Mouse (Mus musculus) layer of hippocampus, postnatal 14 days (tissue): ENCODE data around the gene Slc25a54. TPM values are rescaled to one million over a fixed set of nuclear protein-coding genes. Genes with fewer than 3 reads are reported as not detected.

Source experiments
- DNase-seq, 2 experiments: peaks; one replicate each; pipeline ENCODE4 v3.0.0; 2021 to 2022; ENCODE audit warnings: low spot score in 2 of 2, mixed read lengths in 1 of 2
- long read RNA-seq, 2 experiments: library from polyadenylated mRNA; stranded (forward); transcript quantifications; one replicate each; pipeline ENCODE4 v2.0.0; 2021
- total RNA-seq, 2 experiments: library from RNA; stranded (reverse); gene quantifications; 2 replicates each; pipeline ENCODE4 v1.2.3; 2021

Gene Slc25a54
- not detected for total RNA-seq
- long read RNA-seq, experiment 1: 0 reads
- long read RNA-seq, experiment 2: 0 reads

GRCm38 (mm10) chr3:109080169-109080568, at the start of gene Slc25a54:
TSS of gene Slc25a54 (plus strand) at chr3:109080469.
- no peak for DNase-seq

DNA sequence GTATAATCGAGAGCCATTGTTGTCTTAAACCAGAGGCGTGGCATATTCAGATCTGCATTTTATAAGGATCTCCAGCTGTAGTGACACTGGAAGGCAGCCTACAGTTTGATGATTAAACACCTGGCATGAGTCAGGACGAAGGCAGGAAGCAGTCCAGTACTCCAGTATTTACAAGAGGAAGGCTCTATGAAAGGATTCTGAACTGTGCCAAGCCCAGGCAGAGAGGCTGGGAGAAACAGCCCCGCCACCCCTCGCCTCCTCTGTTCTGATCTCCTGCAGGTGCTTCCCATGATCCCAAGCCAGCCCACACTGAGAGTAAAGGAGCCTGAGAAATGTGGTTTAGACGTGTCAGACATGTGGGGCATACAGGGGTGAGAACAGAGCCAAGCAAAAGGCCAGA, 49.5 kb upstream of the Slc25a54 start:
- DNase-seq: no peak

GRCm38 (mm10) chr3:109031626-109032025, 48.6 kb upstream of the Slc25a54 start:
- no peak for DNase-seq

GRCm38 (mm10) chr3:109032306-109032705, 48.0 kb upstream of the Slc25a54 start:
- no peak for DNase-seq

- DNase-seq: no peak
These were observed 45.9 kb upstream of the Slc25a54 start for GRCm38 (mm10) chr3:109034411-109034810.

DNA sequence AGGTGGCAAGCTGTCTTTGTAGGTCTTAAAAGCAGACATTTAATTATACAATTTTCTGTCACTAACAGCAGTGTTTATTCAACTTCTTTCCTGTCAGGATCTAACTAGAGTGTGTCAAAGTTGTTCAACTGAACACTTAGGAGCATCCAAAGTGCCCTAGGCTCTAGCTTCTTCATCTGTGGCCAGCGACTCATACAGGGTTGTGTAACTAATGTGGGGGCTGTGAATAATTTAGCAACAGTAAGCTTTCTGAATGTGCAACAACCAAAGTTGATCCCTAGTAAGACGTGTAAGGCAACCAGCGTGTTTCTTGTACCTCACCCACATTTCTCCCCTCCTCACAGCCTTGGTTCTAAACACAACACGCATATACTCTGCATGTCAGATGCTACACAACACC, 39.4 kb upstream of the Slc25a54 start:
- DNase-seq: no peak

- DNase-seq: no peak
These were observed 36.9 kb upstream of the Slc25a54 start for GRCm38 (mm10) chr3:109043395-109043794.

DNA sequence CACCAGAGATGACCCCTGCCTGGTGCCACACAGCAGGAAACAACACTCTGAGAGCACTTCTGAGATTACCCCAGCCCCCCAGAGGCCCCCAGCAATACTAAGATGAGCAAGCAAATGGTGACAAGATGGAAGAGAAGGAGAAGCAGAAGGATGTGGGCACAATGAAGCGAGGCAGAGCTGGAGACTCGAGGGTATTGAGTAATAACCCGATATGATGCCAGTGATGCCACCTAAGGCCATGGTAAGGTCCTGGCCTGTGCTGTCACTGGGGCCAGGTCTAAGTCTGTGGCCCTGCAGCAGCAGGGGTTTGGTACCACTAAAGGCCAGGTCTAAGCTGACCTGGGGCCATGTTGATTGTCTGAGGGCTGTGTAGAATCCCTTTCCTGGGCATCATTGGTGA, 33.8 kb upstream of the Slc25a54 start:
- no peak for DNase-seq

DNA sequence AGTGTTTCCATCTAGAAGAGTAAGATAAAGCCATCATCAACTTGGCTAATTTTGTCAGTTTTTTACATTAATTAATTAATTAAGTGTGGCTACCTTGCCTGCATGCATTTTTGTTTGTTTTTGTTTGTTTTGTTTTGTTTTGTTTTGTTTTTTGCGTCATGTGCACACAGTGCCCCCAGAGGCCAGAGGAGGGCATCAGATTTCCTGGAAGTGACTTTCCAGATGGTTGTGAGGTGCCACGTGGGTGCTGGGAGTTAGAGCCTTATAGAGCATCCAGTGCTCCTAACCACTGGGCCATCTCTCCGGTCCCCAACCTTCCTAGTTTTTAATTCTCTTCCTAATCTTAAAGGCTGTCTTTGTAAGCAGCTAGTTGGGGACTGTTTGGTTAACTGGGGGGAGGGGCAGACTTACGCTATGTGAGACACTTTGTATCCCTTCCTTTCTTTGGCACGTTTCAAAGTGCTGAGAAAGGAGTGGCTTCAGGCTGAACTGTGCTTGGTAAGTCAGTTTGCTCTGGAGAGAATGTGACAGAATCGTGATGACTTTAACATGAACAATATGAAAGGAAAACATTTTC, 32.5 kb upstream of the Slc25a54 start:
- no peak for DNase-seq

GRCm38 (mm10) chr3:109051056-109051945, 29.0 kb upstream of the Slc25a54 start:
- no peak for DNase-seq

GRCm38 (mm10) chr3:109051946-109052331, 28.3 kb upstream of the Slc25a54 start:
- no peak for DNase-seq

- no peak for DNase-seq
These were observed 20.4 kb upstream of the Slc25a54 start for GRCm38 (mm10) chr3:109059903-109060302.

DNA sequence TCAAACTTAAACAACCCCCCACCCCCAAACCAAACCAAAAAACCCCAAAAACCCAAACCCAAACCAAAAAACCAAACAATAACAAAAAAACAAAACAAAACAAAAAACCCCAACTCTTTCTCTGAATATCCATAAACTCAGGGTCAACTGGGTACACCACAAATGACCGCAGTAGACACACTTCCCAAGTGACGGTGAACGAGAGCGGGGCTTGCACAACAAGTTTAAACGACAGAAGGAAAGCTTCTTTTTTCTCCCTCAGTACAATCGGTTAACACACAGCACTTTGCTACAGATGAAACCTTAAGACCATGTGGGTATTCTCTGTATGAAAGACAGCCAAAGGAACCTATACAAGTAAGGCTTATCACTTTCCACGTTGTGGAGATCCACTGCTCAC, 17.9 kb upstream of the Slc25a54 start:
- DNase-seq: no peak

GRCm38 (mm10) chr3:109062989-109063388, 17.3 kb upstream of the Slc25a54 start:
- peak in 1 of 2 experiments; percentile 59 for DNase-seq

DNA sequence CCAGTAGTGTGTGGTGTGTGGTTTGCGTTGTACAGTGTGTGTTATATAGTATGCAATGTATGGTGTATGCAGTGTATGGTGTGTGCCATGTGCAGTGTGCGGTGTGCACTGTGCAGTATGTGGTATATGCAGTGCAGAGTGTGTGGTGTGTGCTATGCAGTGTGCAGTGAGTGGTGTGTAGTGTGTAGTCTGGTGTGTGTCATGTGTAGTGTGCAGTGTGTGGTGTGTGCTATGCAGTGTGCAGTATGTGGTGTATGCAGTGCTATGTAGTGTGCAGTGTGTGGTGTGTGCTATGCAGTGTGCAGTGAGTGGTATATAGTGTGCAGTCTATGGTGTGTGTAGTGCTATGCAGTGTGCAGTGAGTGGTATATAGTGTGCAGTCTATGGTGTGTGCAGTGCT, 4.1 kb downstream of the Slc25a54 start:
- no peak for DNase-seq

GRCm38 (mm10) chr3:109088460-109088859, 8.2 kb downstream of the Slc25a54 start:
- DNase-seq: no peak

- DNase-seq: no peak
These were observed 24.4 kb downstream of the Slc25a54 start for GRCm38 (mm10) chr3:109104702-109105101.

- no peak for DNase-seq
These were observed 36.9 kb downstream of the Slc25a54 start for GRCm38 (mm10) chr3:109117136-109117535.

DNA sequence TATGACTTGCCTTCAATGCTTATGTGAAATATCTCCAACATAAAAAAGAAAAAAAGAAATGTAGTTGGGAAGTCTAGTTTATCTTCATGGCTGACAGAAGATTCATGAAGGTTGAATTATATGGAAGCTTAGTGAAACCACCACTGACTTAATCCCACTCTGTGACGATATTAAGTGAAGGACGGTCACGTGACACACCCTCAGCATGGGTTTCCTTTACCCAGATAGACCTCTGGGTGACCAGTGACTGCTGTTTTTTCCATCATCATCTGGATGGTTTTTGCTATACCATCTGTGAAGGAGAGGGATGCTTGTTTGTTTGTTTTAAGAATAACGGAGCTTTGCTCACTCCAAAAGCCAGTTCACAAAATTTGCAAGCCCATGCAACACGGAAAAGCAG, 39.3 kb downstream of the Slc25a54 start:
- no peak for DNase-seq

DNA sequence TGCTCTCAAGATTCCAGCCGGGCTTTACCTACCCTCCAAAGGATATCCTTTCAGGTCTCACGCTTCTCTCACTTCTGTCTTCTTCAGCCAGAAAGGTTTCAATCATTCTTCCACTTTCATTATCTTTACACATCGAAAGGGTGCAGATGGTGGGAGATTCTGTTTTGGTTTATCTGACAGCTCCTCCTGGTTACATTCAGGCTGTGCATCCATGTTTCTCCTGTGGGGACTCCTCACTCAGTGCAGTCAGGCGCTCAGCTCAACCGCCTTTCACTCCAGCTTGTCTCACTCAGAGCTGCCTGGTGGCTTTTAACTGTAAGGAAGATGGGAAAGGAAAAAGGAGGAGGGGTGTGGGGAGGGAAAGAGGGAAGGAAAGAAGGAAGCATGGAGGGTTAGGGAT, 39.7 kb downstream of the Slc25a54 start:
- peak in 1 of 2 experiments; percentile 25 for DNase-seq

GRCm38 (mm10) chr3:109122641-109123530, 42.6 kb downstream of the Slc25a54 start, which contains the start of gene Slc25a24:
TSS of gene Slc25a24 (plus strand) at chr3:109123149.
- peak; percentile 10 to 37 for DNase-seq
